Mouse (Mus musculus) Patski (cell line): Measurements from ENCODE around the gene Tns1. TPM values are rescaled to one million over a fixed set of nuclear protein-coding genes. Genes with fewer than 3 reads are reported as not detected.

Experiments
- ATAC-seq: fragments of 100-300 bp; one replicate; pipeline ENCODE4 v1.8.0; 2021
- CTCF ChIA-PET: fragments of 350-600 bp; sonication (Branson Sonifier 250); formaldehyde crosslinking; loops from one replicate; lab custom pipeline; 2022; ENCODE audit warnings: inconsistent platforms; lab: Charles Lee
- POLR2A ChIA-PET: fragments of 350-600 bp; sonication (Branson Sonifier 250); formaldehyde crosslinking; loops from one replicate; lab custom pipeline; 2022; ENCODE audit warnings: antibody characterized with exemption, inconsistent platforms; lab: Charles Lee
- DNase-seq: peaks from one replicate; pipeline ENCODE4 v3.0.0-alpha.2; 2011; ENCODE audit warnings: low read depth, low spot score
- H3K27me3 ChIP-seq: fragments of 371-371 bp; one replicate; pipeline ENCODE4 v1.5.1; 2021
- CTCF ChIP-seq: fragments of 100-300 bp; IDR thresholded peaks from one replicate; pipeline ENCODE4 v1.5.1; 2021
- in situ Hi-C: fragments of 300-500 bp; cut with MboI; formaldehyde crosslinking; loops from 3 replicates; pipeline ENCODE4 v1.11.1; 2018; ENCODE audit warnings: low pct_unique_long_range_greater_than_20kb, mixed read lengths
- polyA plus RNA-seq: library from polyadenylated mRNA; unstranded; gene quantifications from one replicate; pipeline ENCODE4 v1.2.3, GENCODE M21; 2021

The Tns1 gene
- polyA plus RNA-seq, 1 experiment from 2014 or later = 393 TPM

GRCm38 (mm10) chr1:73919909-73920308, 204.3 kb downstream of the Tns1 start:
- in situ Hi-C loops = no loop called here
- DNase-seq = no peak
- CTCF ChIA-PET = interaction anchor here (0.8 to 1.0 kb wide), 2 partner anchors 9 to 13 kb away, joined by 3 read pairs; no protein-coding TSS in a partner anchor
- no peak for TF ChIP-seq CTCF
- POLR2A ChIA-PET = interaction anchor here (1.5 to 1.9 kb wide), 2 partner anchors 9 to 16 kb away, joined by 4 to 6 read pairs; no protein-coding TSS in a partner anchor
- H3K27me3 ChIP-seq = no peaks in the 10 kb centered on the region
- no peak for ATAC-seq

- ATAC-seq (no peak), DNase-seq (no peak)
- ChIA-PET CTCF (no interaction called here), POLR2A (interaction anchor here (1.4 to 1.5 kb wide), 2 partner anchors 10 to 14 kb away, joined by 3 to 7 read pairs; no protein-coding TSS in a partner anchor)
- TF ChIP-seq CTCF = no peak
- in situ Hi-C loops = no loop called here
- no peaks in the 10 kb centered on the region for H3K27me3 ChIP-seq
These were observed 206.2 kb downstream of the Tns1 start for GRCm38 (mm10) chr1:73918001-73918400.

GRCm38 (mm10) chr1:73916298-73916697, 208.0 kb downstream of the Tns1 start:
- ChIA-PET POLR2A (interaction anchor here (2.1 kb wide), 1 partner anchor 13 kb away, joined by 5 read pairs; no protein-coding TSS in a partner anchor), CTCF (no interaction called here)
- no peak for DNase-seq
- H3K27me3 ChIP-seq = no peaks in the 10 kb centered on the region
- TF ChIP-seq CTCF = no peak
- no peak for ATAC-seq
- in situ Hi-C loops = no loop called here

- CTCF ChIA-PET = interaction anchor here (0.8 kb wide), 1 partner anchor 209 kb away, joined by 3 read pairs; no protein-coding TSS in a partner anchor
- DNase-seq (no peak), ATAC-seq (no peak)
- POLR2A ChIA-PET = interaction anchor here (0.7 to 2.1 kb wide), 2 partner anchors 14 to 46 kb away, joined by 3 to 5 read pairs; no protein-coding TSS in a partner anchor
- H3K27me3 ChIP-seq = no peaks in the 10 kb centered on the region
- no peak for TF ChIP-seq CTCF
- in situ Hi-C loops = no loop called here
These were observed 208.8 kb downstream of the Tns1 start for GRCm38 (mm10) chr1:73915218-73916070.

- ChIA-PET POLR2A (interaction anchor here (1.0 to 2.1 kb wide), 2 partner anchors 15 to 47 kb away, joined by 3 to 5 read pairs; no protein-coding TSS in a partner anchor), CTCF (no interaction called here)
- H3K27me3 ChIP-seq = no peaks in the 10 kb centered on the region
- ATAC-seq (no peak), DNase-seq (no peak)
- in situ Hi-C loops = no loop called here
- TF ChIP-seq CTCF = no peak
These were observed 210.2 kb downstream of the Tns1 start for GRCm38 (mm10) chr1:73914076-73914475.

- no peaks in the 10 kb centered on the region for H3K27me3 ChIP-seq
- ATAC-seq = no peak
- CTCF ChIA-PET = interaction anchor here (1.0 kb wide), 1 partner anchor 9 kb away, joined by 3 read pairs; no protein-coding TSS in a partner anchor
- POLR2A ChIA-PET = interaction anchor here (1.0 kb wide), 1 partner anchor 48 kb away, joined by 3 read pairs; no protein-coding TSS in a partner anchor
- in situ Hi-C loops = no loop called here
- no peak for DNase-seq
- TF ChIP-seq CTCF = no peak
These were observed 210.9 kb downstream of the Tns1 start for GRCm38 (mm10) chr1:73913071-73914005.

GRCm38 (mm10) chr1:73912466-73912865, 211.8 kb downstream of the Tns1 start:
- H3K27me3 ChIP-seq = no peaks in the 10 kb centered on the region
- CTCF ChIA-PET = interaction anchor here (1.0 kb wide), 1 partner anchor 8 kb away, joined by 3 read pairs; no protein-coding TSS in a partner anchor
- in situ Hi-C loops = no loop called here
- no peak for TF ChIP-seq CTCF
- ATAC-seq = no peak
- POLR2A ChIA-PET = interaction anchor here (0.7 kb wide), 1 partner anchor 66 kb away, joined by 3 read pairs; no protein-coding TSS in a partner anchor
- no peak for DNase-seq

- DNase-seq = no peak
- no peak for ATAC-seq
- no peak for TF ChIP-seq CTCF
- ChIA-PET POLR2A (interaction anchor here (0.7 kb wide), 1 partner anchor 66 kb away, joined by 3 read pairs; no protein-coding TSS in a partner anchor), CTCF (no interaction called here)
- H3K27me3 ChIP-seq = no peaks in the 10 kb centered on the region
- in situ Hi-C loops = no loop called here
These were observed 212.3 kb downstream of the Tns1 start for GRCm38 (mm10) chr1:73911981-73912380.

- DNase-seq = no peak
- H3K27me3 ChIP-seq = no peaks in the 10 kb centered on the region
- no peak for TF ChIP-seq CTCF
- in situ Hi-C loops = no loop called here
- POLR2A ChIA-PET = interaction anchor here (1.5 kb wide), 1 partner anchor 9 kb away, joined by 6 read pairs; no protein-coding TSS in a partner anchor
- CTCF ChIA-PET = no interaction called here
- no peak for ATAC-seq
These were observed 213.5 kb downstream of the Tns1 start for GRCm38 (mm10) chr1:73910701-73911100.

- CTCF ChIA-PET = no interaction called here
- DNase-seq (no peak), ATAC-seq (no peak)
- in situ Hi-C loops = no loop called here
- TF ChIP-seq CTCF = no peak
- POLR2A ChIA-PET = interaction anchor here (1.5 kb wide), 1 partner anchor 10 kb away, joined by 6 read pairs; no protein-coding TSS in a partner anchor
- no peaks in the 10 kb centered on the region for H3K27me3 ChIP-seq
These were observed 214.1 kb downstream of the Tns1 start for GRCm38 (mm10) chr1:73910111-73910510.
